Mouse (Mus musculus) ES-E14 (cell line): ENCODE measurements around the gene Cd3g. TPM values are rescaled to one million over a fixed set of nuclear protein-coding genes. Genes with fewer than 3 reads are reported as not detected.

ENCODE experiments used
- DNase-seq: peaks from one replicate; pipeline ENCODE4 v3.0.0-alpha.2; 2013; ENCODE audit warnings: low read depth, low spot score
- H3K27ac ChIP-seq: 2 replicates; pipeline ENCODE4 v1.5.1; 2012; ENCODE audit warnings: low read depth, mild to moderate bottlenecking, low read length, moderate library complexity, mixed read lengths; ENCODE audit not compliant: poor library complexity, insufficient read depth, severe bottlenecking
- H3K36me3 ChIP-seq: 2 replicates; pipeline ENCODE4 v1.6.1; 2012; ENCODE audit warnings: mild to moderate bottlenecking, low read length, moderate library complexity, mixed read lengths; ENCODE audit not compliant: control insufficient read depth, poor library complexity, insufficient read depth, severe bottlenecking
- H3K4me1 ChIP-seq, 2 experiments: fragments of 150-350 bp in 1 of 2; sonication (generic) in 1 of 2; 2 replicates each; pipeline ENCODE4 v1.6.1; 2012; ENCODE audit warnings: low read length in 2 of 2, mild to moderate bottlenecking in 1 of 2, mixed read lengths in 1 of 2; ENCODE audit not compliant: control insufficient read depth in 2 of 2, insufficient read depth in 2 of 2, poor library complexity in 1 of 2
- H3K4me3 ChIP-seq, 2 experiments: fragments of 150-350 bp in 1 of 2; sonication (generic) in 1 of 2; 2 replicates each; pipeline ENCODE4 v1.5.1; 2012; ENCODE audit warnings: low read length in 2 of 2, low read depth in 1 of 2, mild to moderate bottlenecking in 1 of 2, mixed read lengths in 1 of 2; ENCODE audit not compliant: insufficient read depth in 1 of 2, poor library complexity in 1 of 2, severe bottlenecking in 1 of 2
- H3K9ac ChIP-seq: 2 replicates; pipeline ENCODE4 v1.6.1; 2012; ENCODE audit warnings: low read depth, mild to moderate bottlenecking, low read length, mixed read lengths; ENCODE audit not compliant: poor library complexity, insufficient read depth, severe bottlenecking
- H3K9me3 ChIP-seq: fragments of 150-350 bp; sonication (generic); 2 replicates; pipeline ENCODE4 v1.6.1; 2012; ENCODE audit warnings: low read depth, mild to moderate bottlenecking, low read length; ENCODE audit not compliant: control insufficient read depth, insufficient read depth
- CHD2 ChIP-seq: IDR thresholded peaks from 2 replicates; pipeline ENCODE4 v1.6.1; 2014; ENCODE audit warnings: mild to moderate bottlenecking, low read depth, low read length, inconsistent platforms
- HCFC1 ChIP-seq: IDR thresholded peaks from 2 replicates; pipeline ENCODE4 v1.6.1; 2012; ENCODE audit warnings: low read length, inconsistent platforms, borderline replicate concordance; ENCODE audit not compliant: insufficient read depth
- MAFK ChIP-seq: IDR thresholded peaks from 2 replicates; pipeline ENCODE4 v1.6.1; 2014; ENCODE audit warnings: mild to moderate bottlenecking, low read depth, low read length, inconsistent platforms; ENCODE audit not compliant: insufficient read depth
- ZC3H11A ChIP-seq: IDR thresholded peaks from 2 replicates; pipeline ENCODE4 v1.6.1; 2012; ENCODE audit warnings: low read depth, mild to moderate bottlenecking, inconsistent platforms, low read length, borderline replicate concordance
- ZNF384 ChIP-seq: IDR thresholded peaks from 2 replicates; pipeline ENCODE4 v1.6.1; 2012; ENCODE audit warnings: low read depth, low read length, inconsistent platforms
- in situ Hi-C, 2 experiments: fragments of 600-800 bp; cut with MboI; formaldehyde crosslinking; loops; one replicate each; pipeline ENCODE4 v1.15.1; 2025; ENCODE audit warnings: low sequenced_read_pairs in 2 of 2, inconsistent platforms in 1 of 2; ENCODE audit not compliant: unreplicated experiment in 2 of 2
- total RNA-seq: library from RNA; depleted of rRNA; stranded (reverse); fragments of 300-350 nt; gene quantifications from 2 replicates; pipeline ENCODE4 v1.2.3, GENCODE M21; 2012

Cd3g gene
- total RNA-seq, 1 experiment: 0.27 TPM

DNA sequence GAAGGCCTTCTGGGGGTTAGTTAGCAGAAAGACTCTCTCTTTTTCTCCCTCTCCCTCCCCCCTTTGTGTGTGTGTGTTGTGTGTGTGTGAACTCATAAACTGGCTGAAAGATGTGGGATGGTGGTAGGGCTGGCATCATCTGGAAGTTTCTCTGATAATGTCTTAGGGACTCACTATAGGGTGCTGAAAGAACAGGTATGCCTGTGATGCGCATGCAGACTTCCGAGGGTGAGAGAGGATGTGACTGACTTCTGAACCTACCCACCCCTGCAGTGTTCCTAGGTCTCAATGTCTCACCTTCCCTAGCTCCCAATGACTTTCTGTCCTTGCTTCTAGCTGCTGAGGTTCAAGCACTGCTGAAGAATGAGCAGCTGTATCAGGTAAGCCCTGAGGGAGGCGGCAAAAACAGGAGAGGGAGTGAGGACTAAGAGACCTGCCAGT, 5.5 kb upstream of the Cd3g start:
- in situ Hi-C loops: no loop called here
- TF ChIP-seq HCFC1: no peak
- TF ChIP-seq MAFK: no peak
- no peak for TF ChIP-seq ZNF384
- no peak for TF ChIP-seq ZC3H11A
- no peak for TF ChIP-seq CHD2
- H3K4me1 ChIP-seq: peaks cover 0 to 2% of the 10 kb centered on the region in 2 experiments; a peak in 1 of 4 replicates
- DNase-seq: no peak
- no peaks in the 10 kb centered on the region for H3K36me3 ChIP-seq
- no peak overlapping the region for H3K9ac ChIP-seq
- no peak overlapping the region for H3K27ac ChIP-seq
- no peak overlapping the region for H3K4me3 ChIP-seq
- H3K9me3 ChIP-seq: no peaks in the 10 kb centered on the region

DNA sequence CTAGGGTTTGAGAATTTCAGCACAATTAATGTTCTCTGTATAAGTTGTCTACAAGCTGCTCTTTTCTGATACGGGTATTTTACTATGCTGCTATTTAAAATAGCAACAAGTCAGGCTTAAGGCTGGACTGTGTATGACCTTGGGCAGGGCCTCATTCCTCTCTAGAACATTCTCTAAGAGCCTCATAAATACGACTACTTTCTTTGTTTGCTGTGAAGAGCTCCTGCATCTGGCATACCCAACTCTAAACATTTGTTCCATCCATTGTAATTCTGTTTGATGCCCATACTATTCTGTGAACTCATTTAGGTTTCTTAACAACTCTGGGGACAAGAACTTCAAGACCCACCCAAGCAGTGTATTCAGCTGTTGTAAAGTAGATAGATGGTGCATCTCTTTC, 2.8 kb upstream of the Cd3g start:
- DNase-seq: no peak
- Histone ChIP-seq H3K9me3 (no peaks in the 10 kb centered on the region), H3K36me3 (no peaks in the 10 kb centered on the region), H3K4me3 (no peak overlapping the region), H3K4me1 (peaks cover 0 to 2% of the 10 kb centered on the region in 2 experiments; a peak in 1 of 4 replicates), H3K9ac (no peak overlapping the region), H3K27ac (no peak overlapping the region)
- no peak for TF ChIP-seq ZC3H11A
- TF ChIP-seq ZNF384: no peak
- in situ Hi-C loops: no loop called here

DNA sequence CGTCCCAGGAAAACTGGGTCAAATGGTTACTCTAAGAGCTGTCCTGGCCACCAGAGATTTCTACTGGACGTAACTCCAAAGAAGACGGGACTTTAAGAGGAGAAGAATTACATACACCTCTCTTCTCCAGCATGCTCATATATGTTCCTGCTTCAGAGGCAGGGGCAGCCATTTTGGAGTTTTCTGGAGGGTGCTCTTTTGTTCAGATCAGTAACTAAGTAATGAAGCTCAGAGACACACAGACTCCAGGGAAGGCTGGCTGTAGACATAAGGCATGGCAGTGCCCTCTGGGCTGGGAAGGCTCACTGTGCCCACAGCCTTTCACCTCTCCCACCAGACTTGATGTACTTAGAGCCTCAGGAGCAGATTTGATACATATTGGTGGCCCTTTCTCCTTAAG, 2.3 kb upstream of the Cd3g start:
- TF ChIP-seq HCFC1 (no peak), ZNF384 (no peak), ZC3H11A (no peak), CHD2 (no peak), MAFK (no peak)
- no peak overlapping the region for H3K4me3 ChIP-seq
- in situ Hi-C loops: no loop called here
- H3K4me1 ChIP-seq: peaks cover 0 to 2% of the 10 kb centered on the region in 2 experiments; a peak in 1 of 4 replicates
- H3K9me3 ChIP-seq: no peaks in the 10 kb centered on the region
- H3K36me3 ChIP-seq: no peaks in the 10 kb centered on the region
- DNase-seq: no peak
- H3K9ac ChIP-seq: no peak overlapping the region
- H3K27ac ChIP-seq: no peak overlapping the region

DNA sequence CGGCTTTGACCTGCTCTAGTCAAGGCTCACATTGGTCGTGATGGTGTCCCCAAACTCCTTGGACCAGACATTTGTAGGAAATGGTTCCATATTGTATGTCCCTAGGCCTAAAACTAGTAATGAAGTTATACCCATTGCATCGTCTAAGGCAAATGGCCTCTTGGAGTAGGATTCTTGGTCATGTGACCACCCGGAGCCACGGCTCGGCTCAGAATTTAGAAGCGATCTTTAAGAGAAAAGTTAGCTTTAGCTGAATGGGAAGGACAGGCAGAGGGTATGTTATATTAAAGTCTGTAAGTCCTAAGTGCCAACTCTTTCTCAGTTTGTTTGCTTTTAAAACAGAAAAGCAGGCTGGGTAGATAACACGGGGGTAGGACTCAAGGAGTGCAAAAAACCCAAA, 1.9 kb upstream of the Cd3g start:
- H3K4me3 ChIP-seq: no peak overlapping the region
- H3K4me1 ChIP-seq: peaks cover 0 to 2% of the 10 kb centered on the region in 2 experiments; a peak in 1 of 4 replicates
- H3K36me3 ChIP-seq: no peaks in the 10 kb centered on the region
- no peak for TF ChIP-seq ZNF384
- no peak for TF ChIP-seq CHD2
- TF ChIP-seq MAFK: no peak
- no peak for TF ChIP-seq HCFC1
- TF ChIP-seq ZC3H11A: no peak
- no peak overlapping the region for H3K9ac ChIP-seq
- in situ Hi-C loops: no loop called here
- DNase-seq: no peak
- no peaks in the 10 kb centered on the region for H3K9me3 ChIP-seq
- H3K27ac ChIP-seq: no peak overlapping the region

DNA sequence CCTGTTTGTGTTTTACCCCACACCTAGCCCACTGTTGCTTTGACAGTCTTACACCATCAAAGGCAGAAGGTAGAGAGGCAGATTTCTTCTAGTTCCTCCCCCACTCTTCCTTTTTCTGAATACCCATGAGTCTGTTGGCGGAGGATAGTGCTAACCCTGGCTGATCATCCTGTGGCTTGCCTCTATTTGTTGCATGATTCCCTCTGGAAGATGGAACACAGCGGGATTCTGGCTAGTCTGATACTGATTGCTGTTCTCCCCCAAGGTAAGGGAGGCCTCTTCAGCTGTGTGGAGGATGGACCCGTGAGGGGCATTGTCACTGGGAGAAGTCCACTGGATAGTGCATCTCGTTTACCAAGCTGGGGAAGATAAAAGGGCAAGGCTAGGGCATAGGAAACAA, 1.4 kb upstream of the Cd3g start, which contains the start of gene Cd3d:
TSS of gene Cd3d (plus strand) at position 111 of the 400 bp plus-strand sequence.
- TF ChIP-seq ZC3H11A (no peak), MAFK (no peak), ZNF384 (no peak), CHD2 (no peak), HCFC1 (no peak)
- peaks cover 0 to 2% of the 10 kb centered on the region in 2 experiments; a peak in 1 of 4 replicates for H3K4me1 ChIP-seq
- no peaks in the 10 kb centered on the region for H3K36me3 ChIP-seq
- H3K9ac ChIP-seq: no peak within 1 kb of the TSS
- no peak for DNase-seq
- no peaks in the 10 kb centered on the region for H3K9me3 ChIP-seq
- no peak within 1 kb of the TSS for H3K4me3 ChIP-seq
- in situ Hi-C loops: no loop called here
- H3K27ac ChIP-seq: no peak within 1 kb of the TSS
